Mouse (Mus musculus) forebrain, embryonic 13.5 days (tissue): ENCODE data around the gene Epha7. TPM values are rescaled to one million over a fixed set of nuclear protein-coding genes. Genes with fewer than 3 reads are reported as not detected.

Experiments used
- ATAC-seq: fragments of 200-750 bp; cut with Nextera tagmentation; 2 replicates; pipeline ENCODE4 v1.8.0; 2017
- H3K27ac ChIP-seq: fragments of 300-500 bp; sonication (generic); 2 replicates; pipeline ENCODE4 v1.5.1; 2015; ENCODE audit warnings: inconsistent platforms, mild to moderate bottlenecking, moderate library complexity
- H3K27me3 ChIP-seq: fragments of 300-500 bp; sonication (generic); 2 replicates; pipeline ENCODE4 v1.6.1; 2015; ENCODE audit warnings: mild to moderate bottlenecking, inconsistent platforms
- H3K36me3 ChIP-seq: fragments of 300-500 bp; sonication (generic); 2 replicates; pipeline ENCODE4 v1.6.1; 2015; ENCODE audit warnings: mild to moderate bottlenecking, inconsistent platforms; ENCODE audit not compliant: poor library complexity, severe bottlenecking
- H3K4me1 ChIP-seq: fragments of 300-500 bp; sonication (generic); 2 replicates; pipeline ENCODE4 v1.6.1; 2015; ENCODE audit warnings: inconsistent platforms
- H3K4me2 ChIP-seq: fragments of 300-500 bp; sonication (generic); 2 replicates; pipeline ENCODE4 v1.6.1; 2015; ENCODE audit warnings: inconsistent platforms, mild to moderate bottlenecking, moderate library complexity
- H3K4me3 ChIP-seq: fragments of 300-500 bp; sonication (generic); 2 replicates; pipeline ENCODE4 v1.5.1; 2015; ENCODE audit warnings: mild to moderate bottlenecking, inconsistent platforms
- H3K9ac ChIP-seq: fragments of 300-500 bp; sonication (generic); 2 replicates; pipeline ENCODE4 v1.6.1; 2015; ENCODE audit warnings: mild to moderate bottlenecking, inconsistent platforms
- H3K9me3 ChIP-seq: fragments of 300-500 bp; sonication (generic); replicated peaks from 2 replicates; pipeline ENCODE4 v1.6.1; 2016; ENCODE audit warnings: inconsistent platforms
- WGBS: fragments of 180-500 bp; shearing (Covaris S2); methylation state at CpG from one replicate; pipeline ENCODE4 v1.1.7; 2015; 5-methylcytosine and 5-hydroxymethylcytosine counted together
- polyA plus RNA-seq: library from polyadenylated mRNA; unstranded; fragments of >200 nt; fragmentation: Nextera tagmentation; extraction: Ambion mirVana; gene quantifications from 2 replicates; pipeline ENCODE4 v1.2.1, GENCODE M21; 2015

The Epha7 gene
- polyA plus RNA-seq: 32.8 and 36.3 TPM in 2 replicates

GRCm38 (mm10) chr4:28812691-28813289 is at the start of gene Epha7:
TSS of gene Epha7 (plus strand) at chr4:28813131.
- ATAC-seq: peak; percentile 98
- Histone ChIP-seq H3K4me2 (peak within 1 kb of the TSS; percentile 77), H3K27ac (peak within 1 kb of the TSS; percentile 96), H3K27me3 (no peaks in the 10 kb centered on the region), H3K4me3 (peak within 1 kb of the TSS; percentile 80), H3K4me1 (0 out of 2 replicates have a peak, but pooled peaks cover 6% of the 10 kb centered on the region), H3K36me3 (no peaks in the 10 kb centered on the region), H3K9ac (peak within 1 kb of the TSS; percentile 80), H3K9me3 (no peaks in the 10 kb centered on the region)
- WGBS: under 1% methylated on average over 48 of the region's 48 CpGs

GRCm38 (mm10) chr4:28783961-28784360 is 29.0 kb upstream of the Epha7 start:
- Histone ChIP-seq H3K27ac (no peak overlapping the region), H3K9ac (no peak overlapping the region), H3K4me1 (peaks cover 4% of the 10 kb centered on the region; the same call in 1 of the 2 replicates), H3K36me3 (no peaks in the 10 kb centered on the region), H3K4me2 (no peak overlapping the region), H3K9me3 (no peaks in the 10 kb centered on the region), H3K4me3 (no peak overlapping the region), H3K27me3 (no peaks in the 10 kb centered on the region)
- 0 out of 2 replicates have a peak, but pooled peaks have one; percentile 21 for ATAC-seq
- 42% methylated on average over 3 of the region's 3 CpGs for WGBS

GRCm38 (mm10) chr4:28808800-28809199 is 4.1 kb upstream of the Epha7 start:
- no peak overlapping the region for H3K9ac ChIP-seq

GRCm38 (mm10) chr4:28809703-28810102 is 3.2 kb upstream of the Epha7 start:
- no peaks in the 10 kb centered on the region for H3K9me3 ChIP-seq
- H3K27ac ChIP-seq: no peak overlapping the region
- no peak for ATAC-seq
- H3K4me2 ChIP-seq: no peak overlapping the region
- WGBS: 78% methylated on average over 4 of the region's 4 CpGs
- no peaks in the 10 kb centered on the region for H3K36me3 ChIP-seq
- H3K4me1 ChIP-seq: no peaks in the 10 kb centered on the region
- H3K4me3 ChIP-seq: no peak overlapping the region
- no peak overlapping the region for H3K9ac ChIP-seq
- H3K27me3 ChIP-seq: no peaks in the 10 kb centered on the region

More at GRCm38 (mm10) chr4:28808800-28809199, 4.1 kb upstream of the Epha7 start:
- no peak for ATAC-seq
- Histone ChIP-seq H3K9me3 (no peaks in the 10 kb centered on the region), H3K36me3 (no peaks in the 10 kb centered on the region), H3K27me3 (no peaks in the 10 kb centered on the region), H3K4me1 (no peaks in the 10 kb centered on the region), H3K4me3 (no peak overlapping the region), H3K4me2 (no peak overlapping the region), H3K27ac (no peak overlapping the region)

- H3K9ac ChIP-seq: peak overlapping the region; percentile 80
- under 1% methylated on average over 57 of the region's 94 CpGs for WGBS
- no peaks in the 10 kb centered on the region for H3K9me3 ChIP-seq
- peak overlapping the region; percentile 80 for H3K4me3 ChIP-seq
- peak; percentile 34 for ATAC-seq
- H3K4me2 ChIP-seq: peak overlapping the region; percentile 77
- no peaks in the 10 kb centered on the region for H3K27me3 ChIP-seq
- H3K36me3 ChIP-seq: no peaks in the 10 kb centered on the region
- H3K4me1 ChIP-seq: 0 out of 2 replicates have a peak, but pooled peaks cover 6% of the 10 kb centered on the region
- peak overlapping the region; percentile 96 for H3K27ac ChIP-seq
Measured at GRCm38 (mm10) chr4:28813551-28814475, 882 bp downstream of the Epha7 start.

- Histone ChIP-seq H3K9ac (peak overlapping the region; percentile 80), H3K4me2 (peak overlapping the region; percentile 77), H3K4me3 (peak overlapping the region; percentile 80), H3K27ac (peak overlapping the region; percentile 96), H3K27me3 (no peaks in the 10 kb centered on the region), H3K9me3 (no peaks in the 10 kb centered on the region), H3K36me3 (no peaks in the 10 kb centered on the region), H3K4me1 (0 out of 2 replicates have a peak, but pooled peaks cover 6% of the 10 kb centered on the region)
- ATAC-seq: no peak
- WGBS: 0% methylated on average over 8 of the region's 8 CpGs
Measured at GRCm38 (mm10) chr4:28814476-28814815, 1.5 kb downstream of the Epha7 start.

GRCm38 (mm10) chr4:28814816-28815620 is 2.1 kb downstream of the Epha7 start:
- Histone ChIP-seq H3K9ac (peak overlapping the region; percentile 80), H3K27ac (peak overlapping the region; percentile 96), H3K27me3 (no peaks in the 10 kb centered on the region), H3K4me3 (peak overlapping the region; percentile 80), H3K36me3 (no peaks in the 10 kb centered on the region), H3K4me2 (peak overlapping the region; percentile 77), H3K4me1 (0 out of 2 replicates have a peak, but pooled peaks cover 6% of the 10 kb centered on the region), H3K9me3 (no peaks in the 10 kb centered on the region)
- under 1% methylated on average over 64 of the region's 72 CpGs for WGBS
- peak; percentile 44 for ATAC-seq

- peak overlapping the region; percentile 77 for H3K4me2 ChIP-seq
- peak overlapping the region; percentile 80 for H3K4me3 ChIP-seq
- 0% methylated on average over 15 of the region's 15 CpGs for WGBS
- peak overlapping the region; percentile 96 for H3K27ac ChIP-seq
- peak overlapping the region; percentile 80 for H3K9ac ChIP-seq
- no peak for ATAC-seq
- no peaks in the 10 kb centered on the region for H3K27me3 ChIP-seq
- H3K36me3 ChIP-seq: no peaks in the 10 kb centered on the region
- H3K4me1 ChIP-seq: 0 out of 2 replicates have a peak, but pooled peaks cover 6% of the 10 kb centered on the region
- no peaks in the 10 kb centered on the region for H3K9me3 ChIP-seq
Measured at GRCm38 (mm10) chr4:28815621-28815920, 2.6 kb downstream of the Epha7 start.

- H3K9me3 ChIP-seq: no peaks in the 10 kb centered on the region
- no peak for ATAC-seq
- no peaks in the 10 kb centered on the region for H3K27me3 ChIP-seq
- H3K36me3 ChIP-seq: no peaks in the 10 kb centered on the region
- peaks cover 7% of the 10 kb centered on the region; the same call in 1 of the 2 replicates for H3K4me1 ChIP-seq
- no peak overlapping the region for H3K4me3 ChIP-seq
- H3K27ac ChIP-seq: no peak overlapping the region
- WGBS: 26% methylated on average over 1 of the region's 1 CpGs
- no peak overlapping the region for H3K9ac ChIP-seq
- no peak overlapping the region for H3K4me2 ChIP-seq
Measured at GRCm38 (mm10) chr4:28823616-28824015, 10.7 kb downstream of the Epha7 start.

- peak; percentile 45; the same call in 1 of the 2 replicates for ATAC-seq
Measured at GRCm38 (mm10) chr4:28824616-28825015, 11.7 kb downstream of the Epha7 start.

GRCm38 (mm10) chr4:28837669-28838068 is 24.7 kb downstream of the Epha7 start:
- H3K4me2 ChIP-seq: no peak overlapping the region
- no peaks in the 10 kb centered on the region for H3K27me3 ChIP-seq
- H3K27ac ChIP-seq: no peak overlapping the region
- no peaks in the 10 kb centered on the region for H3K4me1 ChIP-seq
- H3K4me3 ChIP-seq: no peak overlapping the region
- no peaks in the 10 kb centered on the region for H3K9me3 ChIP-seq
- H3K36me3 ChIP-seq: no peaks in the 10 kb centered on the region
- H3K9ac ChIP-seq: no peak overlapping the region
- 92% methylated on average over 3 of the region's 3 CpGs for WGBS
- no peak for ATAC-seq

More at GRCm38 (mm10) chr4:28824616-28825015, 11.7 kb downstream of the Epha7 start:
- 36% methylated on average over 7 of the region's 7 CpGs for WGBS
- H3K27me3 ChIP-seq: no peaks in the 10 kb centered on the region
- no peak overlapping the region for H3K27ac ChIP-seq
- H3K36me3 ChIP-seq: no peaks in the 10 kb centered on the region
- no peak overlapping the region for H3K4me2 ChIP-seq
- no peak overlapping the region for H3K4me3 ChIP-seq
- peaks cover 7% of the 10 kb centered on the region; the same call in 1 of the 2 replicates for H3K4me1 ChIP-seq
- H3K9ac ChIP-seq: no peak overlapping the region
- H3K9me3 ChIP-seq: no peaks in the 10 kb centered on the region
